Mouse (Mus musculus) urinary bladder, adult 2 months (tissue): ENCODE data around the gene Exoc5. TPM values are rescaled to one million over a fixed set of nuclear protein-coding genes. Genes with fewer than 3 reads are reported as not detected.

Experiments
- DNase-seq: peaks from one replicate; pipeline ENCODE4 v3.0.0; 2022; ENCODE audit warnings: low spot score
- polyA plus RNA-seq: library from polyadenylated mRNA; depleted of rRNA; stranded (reverse); fragments of >200 nt; gene quantifications from 2 replicates; pipeline ENCODE4 v1.2.3, GENCODE M21; 2012; rRNA removed

Gene Exoc5
- polyA plus RNA-seq, 1 experiment = 20.2 TPM

DNA sequence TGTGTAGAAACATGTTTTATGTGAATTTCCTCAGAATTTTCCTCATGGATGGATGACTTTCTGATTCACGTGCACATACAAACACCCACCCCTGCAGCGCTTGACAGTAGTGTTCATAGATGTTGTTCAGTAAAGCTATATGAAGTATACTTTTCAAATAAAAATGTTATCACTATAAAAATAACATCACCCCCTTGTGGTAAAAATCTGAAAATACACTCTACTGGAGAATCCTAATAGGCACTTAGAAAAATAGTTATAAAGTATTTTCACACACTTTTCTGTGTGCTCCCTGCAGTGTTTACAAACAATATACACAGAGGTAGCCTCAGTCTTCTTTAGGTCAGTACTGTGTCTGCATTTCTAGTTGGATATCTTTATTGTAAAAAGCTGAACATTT, 58.5 kb downstream of the Exoc5 start:
- DNase-seq = no peak

GRCm38 (mm10) chr14:49001655-49002054, 64.8 kb downstream of the Exoc5 start:
- DNase-seq = no peak

DNA sequence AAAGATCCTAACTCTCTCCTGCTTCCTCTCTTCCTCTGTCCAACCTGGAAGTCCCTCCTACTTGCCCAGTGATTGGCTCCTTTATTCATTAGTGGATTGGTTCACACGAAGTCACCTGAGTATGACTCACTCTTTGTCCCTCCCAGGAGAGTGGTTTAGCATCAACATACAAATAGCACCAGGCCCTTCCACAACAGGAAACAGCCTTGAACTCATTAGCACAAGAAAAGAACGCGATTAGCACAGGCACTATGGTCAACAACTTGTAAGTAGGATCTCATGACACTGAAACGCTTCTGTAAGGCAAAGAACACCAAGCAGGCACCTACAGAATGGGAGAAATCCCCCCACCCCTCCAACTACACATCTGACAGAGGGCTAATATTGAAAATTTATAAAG, 67.7 kb downstream of the Exoc5 start:
- DNase-seq = no peak

DNA sequence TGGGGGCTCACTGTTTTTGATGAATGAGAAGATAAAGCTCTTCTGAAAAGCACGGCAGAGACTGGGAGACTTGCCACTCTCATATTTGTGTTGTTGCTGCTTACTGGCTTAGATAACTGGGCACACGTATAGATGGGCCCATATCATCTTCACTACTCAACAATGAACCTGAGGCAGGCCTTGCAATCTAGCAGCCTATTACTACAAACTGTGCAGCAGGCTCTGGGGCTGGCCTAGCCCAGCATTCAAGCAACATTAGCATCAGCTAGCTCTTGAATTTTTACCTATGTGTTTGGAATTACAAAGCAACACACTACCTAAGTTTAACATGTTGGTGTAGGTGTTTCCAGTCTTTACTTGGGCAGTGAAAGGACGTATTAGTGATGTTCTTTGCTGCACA, 72.6 kb downstream of the Exoc5 start:
- no peak for DNase-seq

DNA sequence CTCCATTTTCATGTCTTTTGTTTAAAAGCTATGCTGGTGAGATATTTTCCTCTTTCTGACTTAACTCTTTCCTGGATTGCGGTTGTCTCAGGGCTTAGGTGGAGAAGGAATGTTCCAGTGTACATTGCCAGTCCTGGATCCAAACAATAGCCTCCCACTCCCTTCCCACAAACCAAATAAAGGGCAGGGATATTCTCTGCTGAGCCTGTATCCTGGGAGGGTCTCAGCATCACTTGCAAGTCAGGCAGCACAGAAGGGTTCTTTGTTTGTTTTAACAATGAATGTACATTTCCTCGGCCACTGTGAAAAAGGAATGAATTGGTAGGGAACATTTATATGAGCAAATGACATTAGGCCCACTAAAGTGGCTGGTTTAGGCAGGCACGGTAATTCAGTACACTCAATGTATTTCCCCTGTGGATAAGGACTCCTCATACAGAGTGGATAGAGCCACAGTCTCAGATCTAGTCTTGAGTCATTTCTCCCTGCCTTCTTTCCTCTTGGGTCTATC, 74.3 kb downstream of the Exoc5 start:
- no peak for DNase-seq

DNA sequence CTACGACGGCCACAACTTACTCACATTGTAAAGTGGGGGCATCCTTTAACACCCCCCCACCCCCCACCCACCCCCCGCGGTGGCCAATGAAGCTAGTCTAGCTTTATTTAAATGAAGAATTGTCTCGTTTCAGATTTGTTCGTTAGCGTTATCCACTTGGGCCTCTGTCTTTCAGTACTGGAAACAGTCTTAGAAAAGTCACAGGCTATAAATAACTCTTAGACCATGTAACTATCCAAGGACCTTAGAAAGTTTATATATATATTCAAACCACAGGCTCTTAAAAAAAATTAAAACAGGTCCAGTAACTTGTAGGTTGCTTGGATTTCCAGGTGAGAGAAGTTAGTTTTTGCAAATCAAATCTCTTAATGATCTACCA, 75.3 kb downstream of the Exoc5 start:
- no peak for DNase-seq

- no peak for DNase-seq
Measured at GRCm38 (mm10) chr14:48990471-48991143, 75.8 kb downstream of the Exoc5 start.

DNA sequence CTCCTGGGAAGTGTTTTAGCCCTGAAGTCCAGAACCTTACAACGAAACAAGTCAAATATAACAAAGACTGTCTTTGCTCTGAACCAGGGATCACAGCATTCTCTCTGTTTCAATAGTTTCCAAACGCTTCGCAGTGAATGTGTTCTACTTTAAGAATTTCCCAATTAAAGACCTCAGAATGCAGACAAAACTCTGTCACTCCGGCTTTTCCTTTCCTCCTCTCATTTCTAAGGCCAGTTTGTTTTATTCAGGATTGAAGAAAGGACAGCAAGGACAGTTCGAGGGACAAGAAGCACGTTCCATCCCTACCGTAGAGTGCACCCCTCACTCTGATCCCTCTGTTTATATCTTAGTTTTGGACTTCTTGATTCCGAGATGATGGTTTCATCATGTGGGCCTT, 76.6 kb downstream of the Exoc5 start:
- no peak for DNase-seq

GRCm38 (mm10) chr14:48986231-48986630, 80.2 kb downstream of the Exoc5 start:
- DNase-seq = no peak

- no peak for DNase-seq
Measured at GRCm38 (mm10) chr14:48985673-48986072, 80.8 kb downstream of the Exoc5 start.

DNA sequence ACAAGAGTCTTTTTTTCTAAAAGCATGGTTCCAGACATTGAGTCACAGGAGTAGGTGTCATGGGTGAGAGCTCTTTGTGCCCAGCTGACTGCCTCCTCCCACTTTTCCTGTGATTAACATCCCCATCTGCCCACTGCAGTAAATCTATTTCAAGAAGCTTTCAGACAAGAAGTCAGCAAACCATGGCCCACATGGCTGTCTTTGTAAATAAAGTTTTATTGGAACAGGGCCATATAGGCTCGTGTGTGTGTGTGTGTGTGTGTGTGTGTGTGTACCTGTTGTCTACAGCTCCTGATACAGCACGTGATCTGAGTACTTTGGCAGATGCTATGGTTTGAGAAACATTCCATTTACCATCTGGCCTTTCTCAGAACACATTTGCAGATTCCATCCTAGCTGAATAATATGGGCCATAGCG, 87.5 kb downstream of the Exoc5 start:
- DNase-seq = no peak

- DNase-seq = no peak
Measured at GRCm38 (mm10) chr14:48971546-48971945, 94.9 kb downstream of the Exoc5 start.

DNA sequence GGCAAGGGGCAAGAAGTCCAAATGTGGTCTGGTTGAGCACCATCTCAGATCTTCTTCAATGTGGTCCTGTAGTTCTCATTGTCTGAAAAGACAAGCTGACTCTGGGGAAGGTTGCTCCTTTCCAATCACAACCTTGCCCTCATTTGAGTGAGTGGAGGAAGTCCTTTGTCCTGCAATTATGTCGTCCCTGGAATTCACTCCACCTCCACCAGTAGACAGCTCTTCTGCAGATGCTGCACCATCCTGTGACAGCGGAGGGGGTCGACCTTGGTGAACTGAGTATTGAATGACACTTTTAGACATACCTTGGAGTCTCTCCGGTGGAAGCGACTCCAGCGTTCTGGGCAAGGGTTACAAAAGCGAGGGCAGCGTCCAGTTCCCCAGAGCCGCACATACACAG, 97.8 kb downstream of the Exoc5 start:
- DNase-seq = no peak

Other genes starting within 250 kb of the Exoc5 start
- gene Ap5m1, start 556 bp downstream of the Exoc5 start, polyA plus RNA-seq = 18.7 and 21.4 TPM in 2 replicates
- 15.7 and 16.2 TPM in 2 replicates for gene Naa30, start 105.6 kb upstream of the Exoc5 start, polyA plus RNA-seq
- not detected in 2 replicates for gene ccdc198, start 178.8 kb upstream of the Exoc5 start, polyA plus RNA-seq